ENCODE assay signal across 8 mouse cellular contexts in genomic region chr3:139075333-139076058, GRCm38 (mm10). TPM values are rescaled to one million over a fixed set of nuclear protein-coding genes. Genes with fewer than 3 reads are reported as not detected.
DNase-seq lines count a peak whose midpoint lies in the region; ATAC-seq and TF ChIP-seq lines count a peak whose summit lies in the region.

No protein-coding gene starts in this region.

- DNase-seq in c-Kit-positive CD71-positive TER-119-negative erythroid progenitor cells, embryonic 14.5 days (ENCODE audit: low read depth) = peak; percentile 64
- DNase-seq in forebrain, embryonic 11.5 days (ENCODE audit: low spot score) = peak; percentile 96
- peak; percentile 91 to 94 for DNase-seq in kidney, postnatal 36 days
- DNase-seq in liver, embryonic 14.5 days (ENCODE audit: low read depth in 3 of 3, low spot score in 3 of 3) = peak; percentile 66 to 75 (median 71)
- DNase-seq in neural tube, embryonic 10.5 days (ENCODE audit: extremely low spot score, low spot score) = peak; percentile 91

- peak overlapping the region; percentile 88 for H3K4me3 ChIP-seq in E14TG2a.4 (replicated peaks; ENCODE audit: low read length)
- peak overlapping the region; percentile 89 for H3K4me3 ChIP-seq in forebrain, embryonic 11.5 days (ENCODE audit: low read depth, low read length)
- H3K4me3 ChIP-seq in heart, embryonic 16.5 days (ENCODE audit: low read length) = peak overlapping the region; percentile 98
- H3K4me3 ChIP-seq in liver, embryonic 14.5 days (ENCODE audit: insufficient read depth in 1 of 2, low read depth in 2 of 2, low read length in 2 of 2) = peak overlapping the region; percentile 50 to 97
- H3K4me3 ChIP-seq in stomach, embryonic 15.5 days (replicated peaks) = peak overlapping the region; percentile 68

- no peak for TF ChIP-seq EP300 in liver, embryonic 14.5 days (IDR thresholded peaks at IDR 0.05; ENCODE audit: low read depth)

- H3K36me3 ChIP-seq in E14TG2a.4 (ENCODE audit: insufficient read depth, low read length) = no peaks in the 10 kb centered on the region
- H3K36me3 ChIP-seq in forebrain, embryonic 11.5 days (ENCODE audit: control insufficient read depth, insufficient read depth, low read length) = no peaks in the 10 kb centered on the region
- H3K36me3 ChIP-seq in heart, embryonic 16.5 days (ENCODE audit: control insufficient read depth, insufficient read depth) = no peaks in the 10 kb centered on the region
- H3K36me3 ChIP-seq in liver, embryonic 14.5 days (replicated peaks; ENCODE audit: control insufficient read depth, insufficient read depth, low read depth) = no peaks in the 10 kb centered on the region
- no peaks in the 10 kb centered on the region for H3K36me3 ChIP-seq in stomach, embryonic 15.5 days

- ATAC-seq in forebrain, embryonic 11.5 days (replicated peaks; ENCODE audit: low FRiP score) = peak; percentile 96
- peak; percentile 98 for ATAC-seq in heart, embryonic 16.5 days (replicated peaks; ENCODE audit: extremely low read depth, insufficient read depth, low FRiP score)
- ATAC-seq in liver, embryonic 14.5 days (ENCODE audit: insufficient read depth) = peak; percentile 95
- ATAC-seq in stomach, embryonic 15.5 days (ENCODE audit: insufficient read depth, low FRiP score, low read depth) = peak; percentile 99

- peak overlapping the region; percentile 80 for H3K4me2 ChIP-seq in forebrain, embryonic 11.5 days (ENCODE audit: low read depth, low read length, severe bottlenecking)
- peak overlapping the region; percentile 73 for H3K4me2 ChIP-seq in heart, embryonic 16.5 days (ENCODE audit: low read depth, low read length)
- H3K4me2 ChIP-seq in liver, embryonic 14.5 days (ENCODE audit: low read depth) = peak overlapping the region; percentile 92
- peak overlapping the region; percentile 93 for H3K4me2 ChIP-seq in stomach, embryonic 15.5 days

- no peaks in the 10 kb centered on the region for H3K9me3 ChIP-seq in E14TG2a.4 (ENCODE audit: low read length)
- H3K9me3 ChIP-seq in forebrain, embryonic 11.5 days (ENCODE audit: control insufficient read depth, low read length) = no peaks in the 10 kb centered on the region
- no peaks in the 10 kb centered on the region for H3K9me3 ChIP-seq in heart, embryonic 16.5 days (replicated peaks; ENCODE audit: control insufficient read depth, low read length)
- H3K9me3 ChIP-seq in liver, embryonic 14.5 days (ENCODE audit: control insufficient read depth, low read length) = no peaks in the 10 kb centered on the region
- no peaks in the 10 kb centered on the region for H3K9me3 ChIP-seq in stomach, embryonic 15.5 days

- H3K4me1 ChIP-seq in E14TG2a.4 (replicated peaks; ENCODE audit: low read depth, low read length) = peaks cover 13% of the 10 kb centered on the region; the same call in 1 of the 2 replicates
- H3K4me1 ChIP-seq in forebrain, embryonic 11.5 days (replicated peaks; ENCODE audit: control insufficient read depth, insufficient read depth, low read length) = peaks cover 4% of the 10 kb centered on the region; the same call in 1 of the 2 replicates
- H3K4me1 ChIP-seq in heart, embryonic 16.5 days (ENCODE audit: control insufficient read depth, insufficient read depth, low read length) = peaks cover 11% of the 10 kb centered on the region
- H3K4me1 ChIP-seq in liver, embryonic 14.5 days (replicated peaks; ENCODE audit: control insufficient read depth in 2 of 2, insufficient read depth in 2 of 2, low read length in 1 of 2) = peaks cover 0 to 4% of the 10 kb centered on the region in 2 experiments; a peak in 3 of 4 replicates
- H3K4me1 ChIP-seq in stomach, embryonic 15.5 days = peaks cover 8% of the 10 kb centered on the region

- under 1% methylated on average over 67 of the region's 72 CpGs for WGBS in forebrain, embryonic 11.5 days
- under 1% methylated on average over 54 of the region's 72 CpGs for WGBS in heart, embryonic 16.5 days
- under 1% methylated on average over 67 of the region's 72 CpGs for WGBS in liver, embryonic 14.5 days (ENCODE audit: insufficient replicate concordance)
- WGBS in stomach, embryonic 15.5 days = 0% methylated on average over 53 of the region's 72 CpGs

- H3K9ac ChIP-seq in forebrain, embryonic 11.5 days (ENCODE audit: low read length) = peak overlapping the region; percentile 81
- peak overlapping the region; percentile 93 for H3K9ac ChIP-seq in heart, embryonic 16.5 days (ENCODE audit: low read length)
- H3K9ac ChIP-seq in liver, embryonic 14.5 days (replicated peaks) = peak overlapping the region; percentile 73
- H3K9ac ChIP-seq in stomach, embryonic 15.5 days = peak overlapping the region; percentile 63

- peaks cover 17% of the 10 kb centered on the region for H3K27me3 ChIP-seq in E14TG2a.4 (ENCODE audit: insufficient read depth, low read length)
- no peaks in the 10 kb centered on the region for H3K27me3 ChIP-seq in forebrain, embryonic 11.5 days (ENCODE audit: control insufficient read depth, insufficient read depth, low read length)
- no peaks in the 10 kb centered on the region for H3K27me3 ChIP-seq in heart, embryonic 16.5 days (ENCODE audit: control insufficient read depth, insufficient read depth, low read length)
- H3K27me3 ChIP-seq in liver, embryonic 14.5 days (ENCODE audit: control insufficient read depth, insufficient read depth, low read length) = no peaks in the 10 kb centered on the region
- H3K27me3 ChIP-seq in stomach, embryonic 15.5 days (replicated peaks) = no peaks in the 10 kb centered on the region

- no peak for TF ChIP-seq CTCF in E14TG2a.4 (conservative IDR thresholded peaks at IDR 0.05; ENCODE audit: low read length)
- TF ChIP-seq CTCF in liver, embryonic 14.5 days (IDR thresholded peaks at IDR 0.05; ENCODE audit: low read depth) = peak; percentile 23; the same call in 1 of the 2 replicates

- peak overlapping the region; percentile 81 for H3K27ac ChIP-seq in forebrain, embryonic 11.5 days (ENCODE audit: low read depth, low read length)
- H3K27ac ChIP-seq in heart, embryonic 16.5 days (ENCODE audit: low read length) = peak overlapping the region; percentile 93
- no peak overlapping the region; the same call in 1 of the 2 replicates for H3K27ac ChIP-seq in liver, embryonic 14.5 days
- H3K27ac ChIP-seq in stomach, embryonic 15.5 days = peak overlapping the region; percentile 91

RNA-seq across cellular contexts. Expression of gene Rap1gds1, which starts 0.5 kb away (rescaled TPM):
- 67.8 and 67.9 TPM in 2 replicates for polyA plus RNA-seq in forebrain, embryonic 11.5 days (2014; fragmentation: Nextera tagmentation; extraction: Ambion mirVana)
- polyA plus RNA-seq in heart, embryonic 16.5 days (2015; fragmentation: Nextera tagmentation; extraction: Ambion mirVana) = 55.0 and 56.2 TPM in 2 replicates
- 4.9 and 7.0 TPM in 2 replicates for polyA plus RNA-seq in liver, embryonic 14.5 days (2012; rRNA removed)
- 11.9 and 12.6 TPM in 2 replicates for polyA plus RNA-seq in liver, embryonic 14.5 days (2014; fragmentation: Nextera tagmentation; extraction: Ambion mirVana)
- polyA plus RNA-seq in stomach, embryonic 15.5 days (2015; fragmentation: Nextera tagmentation; extraction: Ambion mirVana) = 51.1 and 54.0 TPM in 2 replicates
